Mouse (Mus musculus) brain, embryonic 18.5 days (tissue): ENCODE measurements around the gene Cfap44.

Experiments
- DNase-seq: peaks from one replicate; pipeline ENCODE4 v3.0.0-alpha.2; 2012; ENCODE audit warnings: low read depth, low spot score

The Cfap44 gene

DNA sequence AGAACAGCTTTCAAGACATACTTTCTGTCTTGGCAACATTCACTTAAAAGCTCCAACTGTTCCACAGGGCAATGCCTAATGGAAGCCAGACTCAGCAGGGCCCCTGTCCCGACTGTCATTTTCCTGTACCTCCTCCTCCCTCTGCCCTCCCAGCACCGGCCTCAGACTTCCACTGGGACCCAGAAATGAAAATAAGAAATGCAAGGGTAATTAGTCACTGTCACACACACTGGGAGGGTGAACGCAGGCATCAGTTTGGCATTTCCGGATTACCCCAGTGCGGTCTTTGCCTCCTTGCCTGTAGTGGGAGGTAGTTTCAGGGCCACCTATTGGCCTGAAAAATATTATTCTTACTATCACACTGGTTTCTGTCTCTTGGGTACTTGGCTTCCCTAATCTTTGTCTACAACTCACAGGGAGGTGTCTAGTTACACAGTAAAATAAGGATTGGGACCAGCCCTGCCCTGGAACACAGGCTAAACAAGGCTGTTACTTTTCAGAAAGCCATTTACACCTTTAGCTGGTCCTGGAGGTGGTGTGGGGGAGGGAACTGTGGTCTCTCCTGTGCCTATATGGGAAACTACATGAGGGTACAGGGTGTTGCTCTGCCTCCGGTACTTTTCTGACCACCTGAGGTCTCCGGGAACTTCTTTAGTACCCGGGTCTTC lies 100.0 kb downstream of the Cfap44 start:
- DNase-seq, result no peak

- DNase-seq, result no peak
Measured at GRCm38 (mm10) chr16:44496971-44497464, 102.4 kb downstream of the Cfap44 start.

DNA sequence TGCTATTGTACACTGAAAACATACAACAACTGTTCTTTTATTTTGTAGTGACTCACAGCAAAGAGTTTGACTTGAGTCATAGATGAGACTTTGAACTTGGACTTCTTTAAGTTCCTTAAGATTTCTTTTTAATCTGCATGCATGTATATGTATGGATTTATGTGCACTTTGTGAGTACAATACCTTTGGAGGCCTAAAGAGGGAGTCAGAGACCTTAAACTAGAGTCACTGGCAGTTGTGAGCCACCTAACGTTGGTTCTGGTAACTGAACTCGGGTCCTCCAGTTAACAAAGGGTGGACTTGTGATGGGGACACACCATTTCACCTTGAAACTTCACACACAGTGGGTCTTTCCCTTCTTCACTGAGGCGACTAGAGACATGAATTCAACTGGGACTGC lies 103.9 kb downstream of the Cfap44 start:
- DNase-seq, result no peak

DNA sequence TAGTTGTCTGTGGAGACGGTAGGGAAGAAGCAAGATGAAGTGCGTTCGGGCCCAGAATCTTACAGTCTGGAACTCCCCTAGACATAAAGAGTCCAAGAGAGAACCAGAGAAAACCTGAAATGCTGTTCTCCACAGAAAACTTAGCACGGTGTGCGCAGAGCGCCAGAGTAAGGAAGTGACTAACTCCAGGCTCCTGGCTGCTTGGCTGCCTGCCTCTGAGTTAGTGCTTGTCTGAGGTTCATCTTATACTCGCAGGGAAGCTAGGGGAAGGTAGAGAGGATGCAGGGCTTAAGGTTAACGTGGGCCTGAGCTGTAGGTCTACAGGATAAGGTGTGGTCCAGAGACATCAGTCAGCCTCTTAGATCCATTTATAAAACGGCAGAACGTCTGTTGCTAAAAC lies 107.2 kb downstream of the Cfap44 start:
- no peak for DNase-seq

DNA sequence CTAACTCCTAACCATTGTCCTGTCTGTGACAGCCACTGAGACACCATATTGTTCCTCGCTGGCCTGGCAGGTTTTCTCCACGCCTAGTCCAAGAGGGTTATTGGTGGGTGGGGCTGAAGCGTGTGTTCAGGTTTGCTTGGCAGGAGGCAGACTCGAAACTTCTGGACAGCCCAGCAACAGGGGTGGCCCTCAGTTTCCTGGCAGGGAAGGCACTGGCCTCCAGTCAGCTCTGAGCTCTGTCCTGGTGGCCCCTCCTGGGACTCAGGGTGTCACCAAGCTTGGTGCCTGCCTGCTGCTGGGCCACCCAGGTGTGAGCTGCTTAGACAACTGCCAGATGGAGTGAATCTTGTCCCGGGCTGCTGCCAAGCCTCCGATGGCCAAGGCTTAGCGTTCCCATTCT lies 107.7 kb downstream of the Cfap44 start:
- DNase-seq, result no peak

GRCm38 (mm10) chr16:44502895-44503575 lies 108.4 kb downstream of the Cfap44 start:
- DNase-seq, result no peak

- no peak for DNase-seq
Measured at GRCm38 (mm10) chr16:44505243-44505642, 110.6 kb downstream of the Cfap44 start.

GRCm38 (mm10) chr16:44507027-44507929 lies 112.7 kb downstream of the Cfap44 start:
- DNase-seq, result no peak

- no peak for DNase-seq
Measured at GRCm38 (mm10) chr16:44508025-44508424, 113.4 kb downstream of the Cfap44 start.

- no peak for DNase-seq
Measured at GRCm38 (mm10) chr16:44508772-44509171, 114.2 kb downstream of the Cfap44 start.

DNA sequence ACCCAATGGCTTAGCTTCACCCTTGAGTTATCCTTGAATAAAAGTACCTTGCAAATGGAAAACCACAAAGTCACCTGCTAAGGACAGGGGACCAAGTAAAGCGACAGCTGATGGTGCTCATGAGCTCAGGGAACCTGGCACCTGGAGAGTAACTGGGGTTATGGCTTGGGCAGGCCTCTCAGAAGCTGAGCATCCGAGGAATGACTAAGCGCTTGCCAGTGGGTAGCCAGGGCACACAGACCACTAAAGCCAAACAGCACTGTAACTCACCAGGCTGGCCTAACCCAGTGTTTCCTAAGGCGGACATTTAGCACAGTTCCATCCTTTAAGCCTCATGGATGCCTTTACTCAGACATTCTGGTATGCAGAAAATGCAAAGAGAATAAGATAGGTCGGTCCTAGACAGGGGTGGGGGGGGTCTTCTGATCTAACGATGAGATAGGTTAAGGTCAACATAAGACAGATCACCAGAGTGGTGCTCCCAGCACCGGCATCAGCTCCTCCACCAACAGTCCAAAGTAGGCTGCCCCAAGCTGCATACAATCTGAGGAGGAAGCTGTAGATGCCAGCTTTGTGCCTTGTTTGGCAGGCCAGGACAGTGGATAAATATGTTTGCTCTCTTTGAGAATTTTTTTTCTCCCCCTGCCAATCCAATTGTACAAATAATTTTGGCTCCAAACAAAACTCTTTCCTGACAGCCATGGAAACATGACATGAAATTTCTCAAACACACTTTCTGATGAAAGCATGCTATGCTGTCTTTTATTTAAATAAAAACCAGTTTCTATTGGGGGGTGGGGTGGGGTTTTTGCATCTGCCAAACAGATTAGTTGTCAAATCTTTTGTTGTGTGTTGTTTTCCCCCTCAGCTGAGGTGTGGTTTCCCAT lies 115.1 kb downstream of the Cfap44 start:
- DNase-seq, result no peak

GRCm38 (mm10) chr16:44510521-44511213 lies 116.1 kb downstream of the Cfap44 start:
- DNase-seq, result no peak

DNA sequence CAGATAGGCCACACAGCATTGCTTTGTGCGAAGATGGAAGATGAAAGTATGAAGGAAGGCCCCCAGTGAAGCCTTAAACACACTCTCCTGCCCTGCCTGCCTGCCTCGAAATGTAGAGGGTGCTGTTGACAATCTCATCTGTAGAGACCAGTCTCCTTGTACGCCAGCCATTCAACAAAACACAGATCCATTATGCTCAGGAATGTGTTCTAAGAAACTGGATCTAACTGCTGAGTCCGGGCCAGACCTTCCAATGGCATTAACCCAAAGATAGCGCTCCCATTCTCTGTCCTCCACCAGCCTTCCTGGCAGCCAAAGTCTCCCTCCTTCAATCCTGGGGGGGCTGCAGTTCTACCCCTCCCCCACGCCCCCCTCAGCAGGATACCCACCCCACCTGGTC lies 121.9 kb downstream of the Cfap44 start:
- DNase-seq, result no peak

- DNase-seq, result no peak
Measured at GRCm38 (mm10) chr16:44523595-44523994, 129.0 kb downstream of the Cfap44 start.

DNA sequence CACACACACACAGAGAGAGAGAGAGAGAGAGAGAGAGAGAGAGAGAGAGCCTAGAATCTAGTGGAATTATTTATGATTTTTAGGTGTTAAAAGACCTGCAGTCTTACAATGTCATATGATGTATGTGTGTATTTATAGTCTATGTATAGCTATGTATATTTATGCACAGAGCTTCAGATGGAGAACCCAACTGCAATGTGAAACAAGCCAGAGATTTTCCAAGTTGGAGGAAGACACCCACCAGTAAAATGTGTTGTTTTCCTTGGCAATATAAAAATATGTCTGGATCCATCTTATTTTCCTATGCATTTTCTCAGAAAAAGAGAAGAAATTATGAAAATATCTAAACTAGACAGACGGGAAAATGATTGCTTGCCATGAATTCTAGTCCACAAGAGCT lies 131.4 kb downstream of the Cfap44 start:
- no peak for DNase-seq

GRCm38 (mm10) chr16:44526689-44527088 lies 132.1 kb downstream of the Cfap44 start:
- no peak for DNase-seq

DNA sequence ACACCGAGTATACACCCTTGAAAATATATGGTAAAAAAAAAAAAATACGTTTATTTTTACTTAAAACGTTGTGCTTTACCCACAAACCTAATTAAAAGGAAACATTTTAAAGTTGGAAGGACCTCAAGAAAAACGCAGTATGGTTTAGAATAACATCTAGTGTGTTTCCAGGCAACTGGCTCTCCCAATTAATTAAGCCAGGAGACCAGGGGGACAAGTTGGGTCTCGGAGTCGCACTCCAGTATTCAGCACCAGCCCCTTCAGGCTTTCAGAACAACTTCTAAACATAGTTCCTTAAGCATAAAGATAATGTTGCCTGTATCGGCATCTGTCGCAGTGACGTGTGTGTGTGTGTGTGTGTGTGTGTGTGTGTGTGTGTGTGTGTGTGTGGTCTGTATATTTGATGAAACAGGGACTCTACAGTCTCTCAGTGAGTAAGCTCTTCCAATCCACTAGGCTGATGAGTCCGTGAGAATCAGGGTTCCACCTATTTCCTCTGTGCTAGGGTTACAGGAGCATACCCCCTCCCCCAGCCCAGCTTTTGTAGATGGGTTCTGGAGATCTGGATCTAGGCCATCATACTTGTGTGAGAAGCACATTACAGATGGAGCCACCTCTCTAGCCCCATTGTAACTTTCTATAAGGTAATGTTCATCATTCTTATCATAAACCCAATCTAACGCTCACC lies 132.8 kb downstream of the Cfap44 start:
- DNase-seq, result no peak

DNA sequence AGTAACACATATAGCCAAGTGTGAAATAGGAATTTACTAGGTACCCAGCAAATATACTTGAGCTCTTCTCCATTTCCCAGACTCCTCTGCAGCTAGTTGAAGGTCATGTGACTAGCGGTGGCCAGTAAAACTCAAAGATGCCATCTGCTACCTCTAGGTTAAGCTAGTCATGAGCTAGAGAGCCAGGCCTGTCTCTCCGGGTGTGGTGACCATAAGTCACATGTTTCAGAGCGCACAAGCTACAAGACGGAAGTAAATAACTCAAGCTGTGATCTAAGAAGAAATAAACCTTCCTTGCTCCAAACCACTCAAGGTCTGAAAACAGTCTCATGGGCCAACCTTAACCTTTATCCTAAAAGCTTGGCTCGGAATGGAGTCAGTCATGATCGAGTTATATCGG lies 134.4 kb downstream of the Cfap44 start:
- no peak for DNase-seq

DNA sequence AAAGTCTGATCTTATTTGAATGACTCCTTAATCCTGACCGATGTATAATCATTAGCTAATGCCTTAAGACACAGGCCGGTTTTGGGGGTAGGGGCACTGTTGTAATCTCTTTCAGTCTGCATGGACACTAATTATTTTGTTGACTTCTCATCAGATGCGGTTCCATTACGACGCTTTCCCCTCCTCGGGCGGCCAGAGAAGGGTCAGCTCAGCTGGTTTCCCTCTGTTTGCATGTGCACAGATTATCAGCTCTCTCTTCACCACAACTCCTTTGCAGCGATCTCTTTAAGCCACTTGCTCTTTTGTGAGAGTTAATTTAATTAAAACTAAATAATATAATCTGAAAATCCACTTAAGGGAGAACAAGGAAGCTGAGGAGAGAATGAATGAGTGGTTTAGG lies 135.1 kb downstream of the Cfap44 start:
- DNase-seq, result no peak

DNA sequence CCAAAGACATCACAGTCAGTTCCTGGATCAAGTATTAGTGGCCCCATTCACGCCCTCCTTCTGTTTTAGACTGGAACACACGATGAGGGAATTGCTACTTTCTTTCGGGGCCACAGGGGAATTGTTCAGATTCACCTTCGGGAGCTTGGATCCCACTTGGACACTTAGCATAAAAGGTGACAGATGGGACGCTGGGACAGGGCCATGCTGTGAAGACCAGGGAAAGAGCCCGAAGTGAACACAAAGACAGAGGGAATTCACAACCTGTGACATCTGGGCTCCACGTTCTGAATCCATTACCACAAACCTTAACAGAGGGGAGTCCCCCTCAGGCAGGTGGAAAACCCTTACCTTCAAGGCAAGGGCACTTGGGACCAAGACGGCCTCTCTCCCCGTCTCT lies 135.6 kb downstream of the Cfap44 start:
- no peak for DNase-seq
